Mouse (Mus musculus) hindbrain, embryonic 14.5 days (tissue): ENCODE results near the gene Sh3glb1. TPM values are rescaled to one million over a fixed set of nuclear protein-coding genes. Genes with fewer than 3 reads are reported as not detected.

Source experiments
- ATAC-seq: fragments of 200-750 bp; cut with Nextera tagmentation; 2 replicates; pipeline ENCODE4 v1.8.0; 2017; ENCODE audit warnings: moderate number of reproducible peaks, mild to moderate bottlenecking, moderate TSS enrichment, moderate library complexity; ENCODE audit not compliant: low FRiP score
- DNase-seq: peaks from one replicate; pipeline ENCODE4 v3.0.0-alpha.2; 2015; ENCODE audit warnings: low spot score
- H3K27ac ChIP-seq: fragments of 300-500 bp; sonication (generic); 2 replicates; pipeline ENCODE4 v1.5.1; 2014; ENCODE audit warnings: mild to moderate bottlenecking, moderate library complexity
- H3K27me3 ChIP-seq: fragments of 300-500 bp; sonication (generic); 2 replicates; pipeline ENCODE4 v1.6.1; 2014; ENCODE audit warnings: mild to moderate bottlenecking, low read length, mixed read lengths; ENCODE audit not compliant: control insufficient read depth, insufficient read depth
- H3K36me3 ChIP-seq: fragments of 300-500 bp; sonication (generic); replicated peaks from 2 replicates; pipeline ENCODE4 v1.6.1; 2014; ENCODE audit not compliant: control insufficient read depth, insufficient read depth
- H3K4me1 ChIP-seq: fragments of 300-500 bp; sonication (generic); replicated peaks from 2 replicates; pipeline ENCODE4 v1.6.1; 2014; ENCODE audit warnings: antibody characterized with exemption, low read length, mixed read lengths; ENCODE audit not compliant: control insufficient read depth, insufficient read depth
- H3K4me2 ChIP-seq: fragments of 300-500 bp; sonication (generic); replicated peaks from 2 replicates; pipeline ENCODE4 v1.6.1; 2014; ENCODE audit warnings: mild to moderate bottlenecking, moderate library complexity
- H3K4me3 ChIP-seq: fragments of 300-500 bp; sonication (generic); replicated peaks from 2 replicates; pipeline ENCODE4 v1.5.1; 2014; ENCODE audit warnings: mild to moderate bottlenecking, low read length
- H3K9ac ChIP-seq: fragments of 300-500 bp; sonication (generic); 2 replicates; pipeline ENCODE4 v1.6.1; 2014
- H3K9me3 ChIP-seq: fragments of 300-500 bp; sonication (generic); 2 replicates; pipeline ENCODE4 v1.6.1; 2016; ENCODE audit warnings: low read length; ENCODE audit not compliant: control insufficient read depth
- WGBS: fragments of 180-500 bp; shearing (Covaris S2); extraction: QIAGEN DNeasy Blood & Tissue Kit; methylation state at CpG from one replicate; pipeline ENCODE4 v1.1.7; 2014; 5-methylcytosine and 5-hydroxymethylcytosine counted together
- polyA plus RNA-seq: library from polyadenylated mRNA; unstranded; fragments of >200 nt; fragmentation: Nextera tagmentation; extraction: Ambion mirVana; gene quantifications from 2 replicates; pipeline ENCODE4 v1.2.1, GENCODE M21; 2014

The Sh3glb1 gene
- polyA plus RNA-seq, 1 experiment from 2014 or later = 138 TPM

DNA sequence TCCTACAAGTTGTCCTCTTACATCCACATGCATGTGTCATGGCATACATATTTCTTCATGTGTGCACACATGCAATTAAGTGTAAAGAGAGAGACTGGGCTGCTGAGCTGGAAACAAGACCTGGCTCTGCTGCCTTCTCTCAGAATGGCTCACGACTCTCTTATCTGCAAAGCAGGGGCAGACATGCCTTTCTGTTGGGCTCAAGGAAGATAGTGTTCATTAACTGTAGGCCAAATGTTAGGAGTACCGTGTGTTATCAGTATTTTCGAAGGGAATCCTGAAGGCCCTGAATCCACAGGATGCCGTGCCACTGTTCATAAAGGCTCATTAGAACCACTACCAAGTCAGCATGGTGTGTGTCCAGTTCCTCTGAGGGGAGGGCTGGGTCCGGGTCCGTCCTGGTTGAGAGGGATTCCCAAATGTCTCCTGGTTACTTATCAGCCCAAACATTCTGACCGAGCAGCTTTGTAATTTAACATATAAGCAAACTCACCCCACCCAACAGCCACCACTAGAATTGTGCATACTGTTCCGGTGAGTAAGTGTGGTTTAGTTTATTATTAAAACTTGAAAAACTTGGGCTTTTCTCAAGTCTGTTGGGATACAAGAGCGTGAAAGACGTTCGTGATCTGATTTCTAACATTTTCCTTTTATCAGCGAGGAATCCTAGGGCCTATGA, 36.9 kb downstream of the Sh3glb1 start:
- Histone ChIP-seq H3K9ac (no peak overlapping the region), H3K27me3 (no peaks in the 10 kb centered on the region), H3K9me3 (no peaks in the 10 kb centered on the region), H3K4me1 (no peaks in the 10 kb centered on the region), H3K4me2 (no peak overlapping the region), H3K4me3 (no peak overlapping the region), H3K27ac (no peak overlapping the region), H3K36me3 (peaks cover 13% of the 10 kb centered on the region)
- DNase-seq (no peak), ATAC-seq (no peak)
- 96% methylated on average over 12 of the region's 12 CpGs for WGBS

DNA sequence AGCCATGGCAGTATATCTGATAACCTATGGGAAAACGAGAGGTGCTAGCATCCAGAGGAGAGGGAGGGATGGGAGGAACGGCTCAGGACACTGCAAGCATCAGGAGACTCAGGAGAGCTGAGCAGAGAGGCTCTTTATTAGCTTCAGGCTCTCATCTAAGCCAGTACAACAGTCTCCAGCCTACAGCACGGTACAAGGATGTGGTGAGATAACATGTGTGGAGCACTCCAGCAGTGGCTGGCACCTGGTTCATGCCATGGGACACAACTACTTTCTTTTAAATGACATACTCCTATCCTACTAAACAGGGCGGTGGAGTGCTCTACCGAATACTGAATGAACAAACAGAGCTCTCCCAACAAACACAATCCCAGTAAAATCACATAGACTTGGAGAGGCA, 38.6 kb downstream of the Sh3glb1 start:
- Histone ChIP-seq H3K27ac (no peak overlapping the region), H3K4me3 (no peak overlapping the region), H3K9ac (no peak overlapping the region), H3K4me1 (no peaks in the 10 kb centered on the region), H3K36me3 (peaks cover 4% of the 10 kb centered on the region; the same call in 1 of the 2 replicates), H3K4me2 (no peak overlapping the region), H3K9me3 (no peaks in the 10 kb centered on the region), H3K27me3 (no peaks in the 10 kb centered on the region)
- WGBS = 86% methylated on average over 5 of the region's 5 CpGs
- DNase-seq = no peak
- ATAC-seq = no peak

DNA sequence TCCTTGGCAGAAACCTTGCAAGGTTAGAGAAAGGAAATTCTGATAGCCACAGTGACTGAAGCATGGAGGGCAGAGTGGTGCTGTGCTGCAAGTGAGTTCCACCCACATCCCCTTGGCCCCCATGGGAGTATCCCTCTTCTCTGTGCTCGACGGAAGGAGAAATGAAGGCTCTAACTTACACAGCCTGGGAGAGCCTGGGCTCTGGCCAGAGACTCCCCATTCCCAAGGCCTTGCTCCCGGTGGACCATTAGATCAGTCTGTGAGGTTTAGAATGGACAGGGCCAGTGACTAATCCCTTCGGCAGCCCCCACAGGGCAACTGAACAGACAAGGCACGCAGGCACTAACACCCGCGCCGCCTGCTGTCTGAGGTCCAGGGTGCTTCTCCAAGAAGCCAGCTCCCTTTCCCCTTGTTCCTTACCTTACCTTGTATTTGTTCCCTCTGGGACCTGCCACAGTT, 40.4 kb downstream of the Sh3glb1 start:
- Histone ChIP-seq H3K36me3 (peaks cover 2% of the 10 kb centered on the region; the same call in 1 of the 2 replicates), H3K4me1 (no peaks in the 10 kb centered on the region), H3K9me3 (no peaks in the 10 kb centered on the region), H3K27ac (no peak overlapping the region), H3K9ac (no peak overlapping the region), H3K4me2 (no peak overlapping the region), H3K4me3 (no peak overlapping the region), H3K27me3 (no peaks in the 10 kb centered on the region)
- ATAC-seq (no peak), DNase-seq (no peak)
- 80% methylated on average over 8 of the region's 8 CpGs for WGBS

DNA sequence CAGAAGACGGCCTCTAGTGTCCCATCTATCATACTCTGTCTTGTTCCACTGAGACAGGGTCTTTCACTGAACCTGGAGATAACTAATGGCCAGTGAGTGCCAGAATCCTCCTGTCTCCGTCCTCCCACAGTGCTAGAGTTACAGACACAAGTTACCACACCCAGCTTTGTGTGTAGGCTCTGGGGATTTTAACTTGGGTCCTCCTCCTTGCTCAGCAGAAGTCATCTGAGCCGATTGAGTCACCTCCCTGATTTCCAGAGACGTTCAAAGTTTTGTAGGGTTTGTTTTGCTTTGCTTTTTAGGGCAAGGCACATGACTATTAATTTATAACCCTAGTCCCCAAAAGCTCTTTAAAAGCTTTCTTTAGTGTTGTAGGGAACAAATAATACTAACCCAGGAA, 41.0 kb downstream of the Sh3glb1 start:
- H3K27me3 ChIP-seq = no peaks in the 10 kb centered on the region
- H3K9ac ChIP-seq = no peak overlapping the region
- 77% methylated on average over 4 of the region's 4 CpGs for WGBS
- H3K36me3 ChIP-seq = no peaks in the 10 kb centered on the region
- ATAC-seq (no peak), DNase-seq (no peak)
- H3K27ac ChIP-seq = no peak overlapping the region
- no peaks in the 10 kb centered on the region for H3K9me3 ChIP-seq
- H3K4me3 ChIP-seq = no peak overlapping the region
- H3K4me1 ChIP-seq = no peaks in the 10 kb centered on the region
- no peak overlapping the region for H3K4me2 ChIP-seq

DNA sequence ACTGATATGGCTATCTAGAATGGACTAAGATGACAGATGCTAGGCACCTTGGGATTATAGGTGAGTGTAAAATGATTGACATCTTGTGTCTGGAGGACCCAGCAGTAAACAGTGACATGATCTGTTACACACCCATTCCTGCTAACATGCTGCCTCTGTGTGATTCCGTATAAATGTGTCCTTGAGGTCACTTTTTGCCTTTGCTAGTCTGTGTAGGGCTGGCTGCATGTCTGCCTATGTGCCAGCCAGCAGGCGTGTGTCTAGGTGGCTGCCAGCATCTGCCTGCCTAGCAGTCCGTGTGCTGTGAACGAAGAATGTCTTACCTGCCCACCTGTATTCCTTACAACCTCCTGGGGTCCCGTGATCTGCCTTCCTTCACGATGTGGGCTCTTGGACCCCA, 42.4 kb downstream of the Sh3glb1 start:
- Histone ChIP-seq H3K27ac (no peak overlapping the region), H3K9ac (no peak overlapping the region), H3K36me3 (no peaks in the 10 kb centered on the region), H3K4me1 (no peaks in the 10 kb centered on the region), H3K27me3 (no peaks in the 10 kb centered on the region), H3K4me2 (no peak overlapping the region), H3K4me3 (no peak overlapping the region), H3K9me3 (no peaks in the 10 kb centered on the region)
- DNase-seq = no peak
- no peak for ATAC-seq
- 97% methylated on average over 6 of the region's 6 CpGs for WGBS

DNA sequence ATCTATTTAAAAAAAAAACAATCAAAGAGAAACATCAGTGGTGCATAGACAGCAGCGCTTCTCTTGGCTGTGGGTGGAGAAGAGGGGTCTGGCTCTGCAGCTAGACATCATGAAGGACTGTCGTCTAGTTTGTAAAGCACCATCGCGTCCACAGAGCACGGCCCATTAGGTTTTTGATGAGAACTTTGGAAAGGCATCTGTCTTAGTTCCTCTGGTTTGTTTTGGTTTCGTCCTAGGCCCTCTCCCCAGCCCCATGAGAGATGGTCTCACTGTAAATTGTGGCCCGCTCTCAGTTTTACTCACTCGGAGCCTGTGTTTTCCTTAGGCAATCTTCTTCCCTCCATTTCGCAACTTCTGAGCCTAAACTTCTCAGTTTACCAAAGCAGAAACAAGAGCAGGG, 43.9 kb downstream of the Sh3glb1 start:
- H3K9ac ChIP-seq = no peak overlapping the region
- ATAC-seq (no peak), DNase-seq (no peak)
- no peak overlapping the region for H3K4me3 ChIP-seq
- H3K9me3 ChIP-seq = no peaks in the 10 kb centered on the region
- no peak overlapping the region for H3K4me2 ChIP-seq
- no peaks in the 10 kb centered on the region for H3K27me3 ChIP-seq
- H3K4me1 ChIP-seq = no peaks in the 10 kb centered on the region
- 87% methylated on average over 9 of the region's 9 CpGs for WGBS
- no peak overlapping the region for H3K27ac ChIP-seq
- H3K36me3 ChIP-seq = no peaks in the 10 kb centered on the region

DNA sequence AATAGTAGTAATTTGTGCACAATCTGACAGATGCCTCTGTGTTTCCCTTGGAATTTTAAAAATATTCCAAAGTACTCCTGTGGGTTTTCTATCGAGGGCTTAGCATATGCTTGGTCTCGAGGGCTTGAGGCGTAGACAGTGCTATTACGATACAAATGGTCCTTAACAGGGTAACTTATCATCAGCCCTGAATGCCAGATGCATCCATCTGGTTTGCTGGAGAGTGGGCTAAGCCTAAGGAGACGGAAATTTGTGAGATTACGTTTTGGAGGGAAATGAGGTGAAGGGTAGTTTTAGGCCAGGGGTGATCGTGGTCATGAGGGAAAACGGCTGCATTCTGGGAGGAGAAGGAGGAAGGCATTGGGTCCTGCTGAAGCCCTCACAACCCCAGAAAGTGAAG, 48.1 kb downstream of the Sh3glb1 start:
- 71% methylated on average over 8 of the region's 8 CpGs for WGBS
- DNase-seq = no peak

GRCm38 (mm10) chr3:144669944-144670874, 49.9 kb downstream of the Sh3glb1 start:
- no peaks in the 10 kb centered on the region for H3K27me3 ChIP-seq
- H3K4me2 ChIP-seq = no peak overlapping the region
- H3K9ac ChIP-seq = no peak overlapping the region
- no peaks in the 10 kb centered on the region for H3K9me3 ChIP-seq
- H3K4me3 ChIP-seq = no peak overlapping the region
- H3K36me3 ChIP-seq = no peaks in the 10 kb centered on the region
- DNase-seq (no peak), ATAC-seq (no peak)
- 57% methylated on average over 14 of the region's 14 CpGs for WGBS
- no peak overlapping the region for H3K27ac ChIP-seq
- H3K4me1 ChIP-seq = peaks cover under 1% of the 10 kb centered on the region; the same call in 1 of the 2 replicates

More for the DNA sequence above, 48.1 kb downstream of the Sh3glb1 start:
- no peaks in the 10 kb centered on the region for H3K27me3 ChIP-seq
- H3K36me3 ChIP-seq = no peaks in the 10 kb centered on the region
- ATAC-seq = no peak
- H3K27ac ChIP-seq = no peak overlapping the region
- no peak overlapping the region for H3K4me3 ChIP-seq
- H3K4me2 ChIP-seq = no peak overlapping the region
- no peaks in the 10 kb centered on the region for H3K9me3 ChIP-seq
- no peak overlapping the region for H3K9ac ChIP-seq
- no peaks in the 10 kb centered on the region for H3K4me1 ChIP-seq

- WGBS = 68% methylated on average over 11 of the region's 11 CpGs
- Histone ChIP-seq H3K9me3 (no peaks in the 10 kb centered on the region), H3K4me2 (no peak overlapping the region), H3K36me3 (no peaks in the 10 kb centered on the region), H3K27me3 (no peaks in the 10 kb centered on the region), H3K9ac (no peak overlapping the region), H3K27ac (no peak overlapping the region), H3K4me3 (no peak overlapping the region), H3K4me1 (peaks cover 8% of the 10 kb centered on the region)
- no peak for ATAC-seq
- no peak for DNase-seq
These were observed 50.7 kb downstream of the Sh3glb1 start for GRCm38 (mm10) chr3:144669457-144669864.
